Mouse (Mus musculus) cerebellum, postnatal 25 days (tissue): Measurements from ENCODE around the gene Lrrc37a.
"Not testable (repeated sequence)": the region's sequence is repeated elsewhere in the genome, so short reads cannot be mapped to it uniquely, and the experiment has no call there.

Experiments
- DNase-seq, 2 experiments: peaks; one replicate each; pipeline ENCODE4 v3.0.0; 2021; ENCODE audit warnings: mixed read lengths in 2 of 2

The Lrrc37a gene

DNA sequence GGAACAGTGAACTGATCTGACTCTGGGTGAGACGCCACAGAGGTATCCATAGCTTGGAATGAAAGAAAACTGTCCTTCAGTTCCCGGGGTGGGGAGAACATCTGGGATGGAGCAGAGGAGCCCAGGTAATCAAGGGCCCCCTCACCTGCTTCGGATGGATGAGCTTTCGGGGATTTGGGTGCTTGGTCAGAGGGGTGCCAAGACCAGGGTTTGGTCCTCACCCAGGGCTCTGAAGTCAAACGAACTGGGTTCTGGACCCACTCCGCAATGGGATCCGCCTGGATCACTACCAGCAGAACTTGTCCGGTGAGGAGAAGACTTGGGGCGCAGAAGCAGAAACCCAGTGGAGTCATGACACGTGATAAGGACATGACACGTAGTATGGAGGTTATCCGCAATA is at the start of gene Lrrc37a:
Gene Lrrc37a (minus strand): TSS at position 101 of the 400 bp plus-strand sequence.
- DNase-seq = no peak

DNA sequence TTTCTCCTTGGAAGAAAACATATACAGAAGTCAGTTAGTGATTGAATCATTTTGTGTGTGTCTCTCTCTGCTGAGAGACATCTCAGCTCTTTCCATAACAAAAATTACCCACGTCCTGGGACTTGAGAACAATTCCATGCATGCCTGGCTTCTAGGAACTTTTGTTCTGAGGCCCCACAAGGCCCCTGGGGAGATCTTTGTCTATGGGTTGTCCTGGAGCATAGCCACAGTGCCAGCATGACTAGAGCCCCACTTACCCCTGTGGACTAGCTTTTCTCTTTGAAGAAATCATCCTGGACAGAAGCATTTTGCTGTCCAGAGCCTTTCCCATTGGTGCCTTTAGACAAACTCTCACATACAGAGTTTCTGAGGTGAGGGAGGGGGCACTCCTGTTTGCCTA is 30.6 kb upstream of the Lrrc37a start:
- not testable (repeated sequence) for DNase-seq

- DNase-seq = no peak
Observed at GRCm38 (mm10) chr11:103512111-103512510, 7.7 kb upstream of the Lrrc37a start.

DNA sequence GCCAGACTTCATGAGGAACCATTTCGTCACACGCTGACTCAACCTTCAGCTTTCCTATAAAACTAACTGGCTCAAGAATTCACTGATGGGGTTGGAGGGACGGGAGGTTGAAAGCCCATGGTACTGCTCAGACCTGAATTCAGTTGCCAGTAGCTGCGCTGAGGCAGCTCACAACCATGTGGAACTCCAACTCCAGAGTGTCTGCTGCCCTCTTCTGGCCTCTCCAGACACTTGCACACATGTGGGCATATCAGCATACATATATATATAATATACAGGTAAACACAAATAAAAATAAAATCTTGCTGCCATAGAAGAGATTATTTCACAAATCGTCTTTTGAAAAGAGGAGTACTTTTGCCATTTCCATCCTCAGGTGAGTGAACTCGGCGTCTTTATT is 40.0 kb downstream of the Lrrc37a start:
- peak in 1 of 2 experiments; percentile 7 for DNase-seq

DNA sequence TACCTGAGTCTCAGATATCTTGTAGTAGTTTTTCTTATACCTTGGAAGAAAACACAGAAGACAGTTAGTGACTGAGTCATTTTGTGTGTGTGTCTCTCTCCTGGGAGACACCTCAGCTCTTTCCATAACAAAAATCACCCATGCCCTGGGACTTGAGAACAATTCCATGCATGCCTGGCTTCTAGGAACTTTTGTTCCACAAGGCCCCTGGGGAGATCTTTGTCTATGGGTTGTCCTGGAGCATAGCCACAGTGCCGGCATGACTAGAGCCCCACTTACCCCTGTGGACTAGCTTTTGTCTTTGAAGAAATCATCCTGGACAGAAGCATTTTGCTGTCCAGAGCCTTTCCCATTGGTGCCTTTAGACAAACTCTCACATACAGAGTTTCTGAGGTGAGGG is 53.3 kb downstream of the Lrrc37a start:
- DNase-seq = not testable (repeated sequence)

DNA sequence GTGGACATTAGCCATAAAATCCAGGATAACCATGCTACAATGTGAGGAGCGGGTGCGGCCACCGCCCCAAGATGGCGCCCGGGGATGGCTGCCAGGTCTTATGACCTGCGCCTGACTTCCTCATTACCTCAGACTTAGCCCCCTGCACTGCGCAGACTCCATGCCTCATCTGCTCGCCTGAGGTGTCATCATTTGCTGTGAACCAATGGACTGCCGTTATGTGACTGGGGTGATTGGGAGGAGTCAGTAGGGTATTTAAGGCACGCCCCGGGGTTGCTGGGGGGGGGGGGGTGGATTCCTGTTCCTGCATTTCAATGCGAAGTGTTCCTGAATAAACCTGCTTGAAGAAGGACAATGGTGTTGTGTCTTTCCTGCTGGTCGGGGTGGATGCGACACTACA is 54.7 kb downstream of the Lrrc37a start:
- DNase-seq = not testable (repeated sequence)

DNA sequence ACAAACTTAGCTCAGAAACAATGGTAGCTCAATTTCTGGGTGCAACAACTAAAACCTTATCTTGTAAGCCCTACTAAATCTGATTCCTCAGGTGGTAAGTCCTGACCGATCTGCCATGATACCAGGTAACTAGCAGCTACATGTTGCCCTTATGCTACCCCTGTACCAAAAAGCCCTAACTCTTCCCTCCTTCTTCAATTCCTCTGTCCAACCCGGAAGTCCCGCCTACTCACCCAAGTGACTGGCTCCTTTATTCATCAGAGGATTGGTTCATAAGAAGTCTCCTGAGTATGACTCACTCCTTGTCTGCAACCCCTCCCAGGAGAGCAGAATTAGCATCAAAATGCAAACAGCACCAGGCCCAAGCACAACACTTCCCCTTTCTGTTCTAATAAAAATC is 60.7 kb downstream of the Lrrc37a start:
- DNase-seq = no peak

DNA sequence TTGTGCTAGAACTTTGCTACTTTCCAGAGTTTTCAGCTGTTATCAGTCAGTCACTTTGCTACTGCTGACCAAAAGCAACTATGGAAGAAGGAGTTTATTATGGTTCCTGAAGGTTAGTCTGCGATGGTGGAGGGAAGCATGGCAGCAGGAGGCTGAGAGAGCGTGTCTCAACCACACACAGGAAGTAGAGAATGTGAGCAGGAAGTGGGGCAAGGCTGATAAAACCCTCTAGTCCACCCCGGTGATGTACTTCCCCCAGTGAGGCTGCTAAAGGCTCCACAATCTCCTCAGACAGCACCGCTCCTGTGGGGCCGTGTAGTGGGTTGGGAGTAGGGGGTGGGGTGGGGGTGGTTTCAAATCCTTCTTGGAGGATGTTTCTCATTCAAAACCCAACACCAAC is 68.1 kb downstream of the Lrrc37a start:
- DNase-seq = no peak

- no peak for DNase-seq
Observed at GRCm38 (mm10) chr11:103425031-103425430, 79.4 kb downstream of the Lrrc37a start.

GRCm38 (mm10) chr11:103419667-103420066 is 84.7 kb downstream of the Lrrc37a start:
- no peak for DNase-seq

DNA sequence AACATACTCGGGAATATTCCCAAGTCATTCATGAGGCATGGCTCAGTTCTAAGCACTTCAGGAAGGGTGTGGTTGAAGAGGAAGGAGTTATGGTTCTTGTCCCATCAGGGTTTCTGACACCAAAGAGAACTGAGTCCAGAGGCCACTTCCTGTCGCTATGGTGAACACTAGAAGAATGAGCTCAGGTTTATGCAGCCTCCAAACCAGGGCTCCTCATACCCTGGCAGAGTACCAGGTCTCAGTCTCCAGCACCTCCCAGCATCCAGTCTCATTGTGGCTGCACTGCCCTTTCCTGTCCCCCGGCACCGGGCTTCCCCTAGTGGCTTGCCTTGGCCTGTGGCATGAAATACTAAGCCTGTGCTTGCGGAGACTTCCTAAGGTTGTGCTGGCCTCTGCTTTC is 85.2 kb downstream of the Lrrc37a start:
- no peak for DNase-seq

DNA sequence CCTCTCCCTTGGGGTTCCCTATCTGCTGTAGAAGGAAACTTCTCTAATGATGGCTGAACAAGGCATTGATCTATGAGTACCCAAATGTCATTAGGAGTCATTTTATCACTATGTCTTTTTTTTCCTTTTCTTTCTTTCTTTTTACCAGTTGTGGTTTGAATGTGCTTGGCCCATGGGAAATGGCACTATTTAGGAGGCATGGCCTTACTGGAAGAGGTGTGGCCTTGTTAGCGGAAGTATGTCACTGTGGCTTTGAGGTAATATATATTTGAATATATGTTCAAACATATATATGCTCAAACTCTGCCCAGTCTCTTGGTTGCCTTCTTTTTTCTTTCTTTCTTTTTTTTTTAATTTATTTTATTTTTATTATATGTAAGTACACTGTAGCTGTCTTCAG is 90.9 kb downstream of the Lrrc37a start:
- DNase-seq = no peak

- DNase-seq = no peak
Observed at GRCm38 (mm10) chr11:103412950-103413423, 91.4 kb downstream of the Lrrc37a start.

- DNase-seq = peak; percentile 97 to 99
Observed at GRCm38 (mm10) chr11:103411981-103412949, 92.1 kb downstream of the Lrrc37a start, which contains the start of gene Plekhm1. Gene Plekhm1, minus strand, starts transcription at chr11:103412687.

GRCm38 (mm10) chr11:103411301-103411700 is 93.1 kb downstream of the Lrrc37a start:
- DNase-seq = no peak

DNA sequence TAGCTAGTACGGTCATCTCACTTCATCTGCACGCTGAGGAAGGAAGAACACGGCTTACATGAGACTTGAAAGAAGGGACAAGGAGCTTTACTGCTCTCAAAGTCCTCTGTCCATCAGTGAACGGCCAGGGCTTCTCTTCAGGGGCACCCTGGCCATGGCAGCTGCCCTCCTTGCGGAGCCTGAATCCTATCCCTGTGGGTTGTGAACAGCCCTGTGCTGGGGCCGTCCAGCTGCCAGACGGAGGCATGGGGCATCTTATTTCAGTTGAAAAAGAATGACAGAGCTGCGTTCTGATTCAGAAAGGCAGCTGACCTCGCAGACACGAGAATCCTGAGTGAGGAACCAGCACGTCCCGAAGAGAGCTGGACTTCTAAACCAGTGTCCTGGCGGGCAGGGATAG is 95.5 kb downstream of the Lrrc37a start:
- DNase-seq = no peak

DNA sequence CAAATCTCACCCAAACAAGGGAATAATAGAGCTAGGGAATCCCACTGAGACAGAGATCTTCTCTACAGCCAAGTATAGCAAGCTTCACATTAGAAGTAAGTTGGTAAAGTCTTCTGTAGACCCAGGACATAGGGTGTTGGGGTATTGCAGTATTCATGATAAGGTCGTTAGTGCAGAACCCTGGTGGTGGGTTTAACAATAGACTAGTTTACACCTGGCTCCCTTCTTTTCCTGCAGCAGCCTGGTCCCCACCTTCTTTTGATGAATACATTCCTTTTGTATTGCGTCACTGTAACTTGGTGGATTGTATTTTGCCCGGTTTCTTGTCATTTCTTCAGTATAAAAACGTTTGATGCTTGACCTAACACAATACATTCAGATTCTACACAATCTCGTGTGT is 97.3 kb downstream of the Lrrc37a start:
- not testable (repeated sequence) for DNase-seq

GRCm38 (mm10) chr11:103406551-103406950 is 97.8 kb downstream of the Lrrc37a start:
- no peak for DNase-seq

DNA sequence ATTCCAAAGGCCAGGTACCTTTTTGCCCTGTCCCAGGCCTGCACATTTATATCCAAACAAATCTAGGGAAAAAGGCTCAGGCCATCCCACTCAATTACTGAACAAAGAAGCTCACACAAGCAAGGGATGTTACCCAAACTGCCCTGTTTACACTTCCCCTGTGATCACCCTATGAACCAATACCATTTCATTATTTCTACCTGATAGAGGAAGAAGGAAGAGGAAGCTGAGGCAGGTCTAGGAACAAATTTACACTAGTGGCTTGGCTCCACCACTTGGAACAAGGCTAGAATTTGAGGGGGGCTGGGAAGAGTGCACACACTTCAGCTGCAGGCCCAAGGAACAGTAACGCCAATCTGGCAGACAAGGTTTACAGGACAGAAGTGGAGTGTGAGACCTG is 98.6 kb downstream of the Lrrc37a start:
- no peak for DNase-seq

DNA sequence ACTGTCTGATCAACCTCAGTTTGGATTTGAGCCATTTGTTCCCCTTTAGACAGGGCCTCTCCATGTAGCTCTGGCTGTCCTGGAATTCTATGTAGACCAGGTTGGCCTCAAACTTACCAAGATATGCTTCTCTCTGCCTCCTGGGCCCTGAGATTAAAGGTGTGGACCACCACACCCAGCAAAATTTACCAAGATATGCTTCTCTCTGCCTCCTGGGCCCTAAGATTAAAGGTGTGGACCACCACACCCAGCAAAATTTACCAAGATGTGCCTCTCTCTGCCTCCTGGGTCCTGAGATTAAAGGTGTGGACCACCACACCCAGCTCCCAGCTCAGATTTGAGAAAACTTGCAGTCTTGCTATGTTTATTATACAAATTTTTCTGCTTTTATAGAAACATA is 99.8 kb downstream of the Lrrc37a start:
- DNase-seq = no peak

GRCm38 (mm10) chr11:103403776-103404175 is 100.6 kb downstream of the Lrrc37a start:
- no peak for DNase-seq

DNA sequence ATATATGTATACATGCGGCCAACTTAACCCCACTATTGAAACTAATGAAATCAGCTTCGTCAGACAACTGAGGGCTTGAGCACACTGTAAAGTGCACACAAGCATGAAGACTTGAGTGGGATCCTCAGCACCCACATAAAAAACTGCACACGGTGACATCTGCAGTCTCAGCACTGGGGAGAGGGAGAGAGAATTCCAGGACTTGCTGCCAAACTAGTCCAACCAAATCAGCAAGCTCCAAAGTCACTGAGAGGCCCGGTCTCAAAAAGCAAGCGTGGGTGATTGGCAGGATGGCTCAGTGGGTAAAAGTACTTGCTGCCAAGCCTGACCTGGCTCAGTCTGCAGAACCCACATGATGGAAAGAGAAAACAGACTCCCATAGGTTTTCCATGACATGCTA is 101.7 kb downstream of the Lrrc37a start:
- no peak for DNase-seq

- peak; percentile 59 to 76 for DNase-seq
Observed at GRCm38 (mm10) chr11:103402198-103402597, 102.2 kb downstream of the Lrrc37a start.
